Mouse (Mus musculus) heart, postnatal 0 days (tissue): ENCODE data around the gene Slc1a3.

Source experiments
- CTCF ChIP-seq: IDR thresholded peaks from 2 replicates; pipeline ENCODE4 v1.5.1; 2016; ENCODE audit warnings: antibody characterized with exemption, control low read depth, low read depth
- EP300 ChIP-seq: IDR thresholded peaks from 2 replicates; pipeline ENCODE4 v1.6.1; 2016; ENCODE audit warnings: antibody characterized with exemption, low read depth

GRCm38 (mm10) chr15:8749762-8750161 is 39.2 kb upstream of the Slc1a3 start:
- TF ChIP-seq CTCF: no peak
- TF ChIP-seq EP300: no peak
